Mouse (Mus musculus): ENCODE measurements around the gene AI661453.
A peak's percentile ranks its signal among the peaks of the same experiment; 100 is the strongest.
"Not testable (repeated sequence)": the region's sequence is repeated elsewhere in the genome, so short reads cannot be mapped to it uniquely, and the experiment has no call there.

AI661453 gene

DNA sequence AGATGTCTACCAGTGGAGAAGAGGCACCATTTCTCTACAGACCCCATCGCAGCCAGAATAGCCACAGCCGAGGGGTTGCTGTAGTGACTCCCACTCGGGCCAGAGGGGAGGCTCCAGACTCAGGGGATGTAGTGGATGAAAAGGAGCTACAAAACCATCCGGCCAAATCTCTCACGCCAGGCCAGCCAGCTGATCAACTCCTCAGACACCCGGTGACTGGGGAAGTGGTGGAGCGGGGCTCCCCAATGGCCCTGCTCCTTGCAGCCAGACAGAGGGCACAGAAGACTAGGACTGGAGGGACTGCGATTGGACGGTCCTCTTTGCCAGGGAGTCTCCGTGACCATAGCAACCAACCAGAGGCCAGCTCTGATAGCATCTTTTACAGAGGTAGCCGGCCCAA lies 31.2 kb downstream of the AI661453 start:
- no peak for DNase-seq (ENCODE audit: low read depth)

DNA sequence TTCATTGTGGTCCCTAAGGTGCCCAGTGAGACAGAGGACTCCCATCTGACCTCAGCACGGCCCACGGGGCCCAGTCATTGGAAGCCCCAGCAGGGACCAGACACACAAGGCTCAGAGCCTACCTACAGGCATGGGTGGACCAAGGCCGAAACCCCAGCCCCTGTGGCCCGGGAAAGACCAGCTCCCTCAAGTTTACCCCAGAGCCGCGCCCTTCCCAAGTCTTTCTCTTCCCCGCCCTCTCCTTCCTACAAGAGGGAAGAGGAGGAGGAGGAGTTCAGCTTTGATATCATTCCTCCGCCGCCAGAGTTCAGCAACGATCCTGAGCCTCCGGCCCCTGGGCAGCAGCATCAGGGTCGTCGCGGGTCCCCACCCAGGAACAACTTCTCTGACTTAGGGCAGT lies 31.6 kb downstream of the AI661453 start:
- no peak for DNase-seq (ENCODE audit: low read depth)

DNA sequence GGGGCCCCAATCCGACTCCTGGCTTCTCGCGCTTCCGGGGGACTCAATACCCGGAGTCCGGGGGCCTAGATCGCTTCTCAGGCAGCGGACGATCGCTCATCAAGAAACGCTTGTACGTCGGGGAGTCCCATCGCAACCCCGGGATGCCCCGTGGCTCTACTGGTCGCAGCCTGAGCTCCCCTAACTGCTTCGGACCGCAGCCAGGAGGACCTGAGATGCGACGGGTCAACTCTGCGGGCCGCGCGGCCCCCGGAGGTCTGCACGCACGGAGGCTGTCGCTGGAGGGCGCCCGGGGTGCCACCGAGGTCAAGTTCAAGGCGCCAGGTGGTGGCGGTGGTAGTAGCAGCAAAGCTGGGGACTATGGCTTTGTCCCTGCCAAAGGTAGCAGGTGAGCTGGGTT lies 32.1 kb downstream of the AI661453 start:
- no peak for DNase-seq (ENCODE audit: low read depth)

DNA sequence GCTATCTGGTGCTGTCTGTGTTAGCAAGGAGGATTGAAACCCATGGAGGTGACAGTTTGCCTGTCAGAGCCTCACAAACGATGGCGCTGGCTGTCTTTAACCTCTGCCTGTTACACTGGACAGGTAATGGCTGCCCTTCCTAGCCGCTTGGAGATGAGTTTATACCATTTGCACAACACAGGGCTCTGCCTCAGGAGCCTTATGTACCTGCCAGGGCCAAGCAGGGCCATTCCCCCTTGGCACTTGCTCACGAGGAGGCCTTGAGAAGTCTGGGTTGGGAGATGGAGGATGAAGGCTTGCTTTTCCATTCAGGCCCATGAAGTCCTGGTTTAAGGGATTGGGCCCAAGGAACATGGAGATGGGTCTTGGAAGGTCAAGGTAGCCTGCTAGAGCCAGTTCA lies 33.2 kb downstream of the AI661453 start:
- no peak for DNase-seq (ENCODE audit: low read depth)

DNA sequence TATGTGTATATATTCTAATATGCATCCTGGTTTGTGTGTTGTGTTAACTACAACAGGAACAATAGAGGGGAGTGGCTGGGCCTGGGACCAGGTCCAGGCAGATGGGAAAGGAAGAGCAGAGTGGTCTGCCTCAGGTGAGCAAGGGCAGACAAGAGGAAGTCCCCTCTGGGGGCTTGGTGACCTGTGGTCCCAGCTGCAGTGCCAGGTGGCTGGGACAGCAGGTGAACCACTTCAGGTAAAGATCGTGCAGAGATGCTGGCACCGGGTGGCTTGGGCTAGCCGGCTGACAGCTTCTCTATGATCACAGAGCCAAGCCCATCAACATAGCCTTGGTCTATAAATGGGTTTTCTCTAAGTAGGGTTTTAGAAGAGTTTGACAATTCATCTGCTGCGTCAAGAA lies 33.7 kb downstream of the AI661453 start:
- DNase-seq (ENCODE audit: low read depth): no peak

DNA sequence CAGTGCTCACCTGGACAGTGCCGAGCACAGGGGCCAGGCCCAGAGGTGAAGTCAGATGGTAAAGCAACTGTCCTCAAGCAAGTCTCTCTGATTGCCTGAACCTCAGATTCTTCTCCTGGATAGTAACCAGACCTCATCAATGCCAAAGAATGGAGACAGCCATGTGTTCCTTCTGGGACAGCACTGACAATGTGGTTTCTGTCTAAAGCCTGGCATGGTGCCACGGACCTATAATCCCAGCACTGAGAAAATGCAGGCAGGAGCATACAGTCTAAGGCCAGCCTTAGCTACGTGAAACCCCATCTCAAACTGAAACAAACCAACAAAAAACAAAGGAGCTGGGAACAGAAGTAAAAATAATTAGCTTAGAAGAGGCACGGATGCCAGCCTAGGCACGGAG lies 34.3 kb downstream of the AI661453 start:
- no peak for DNase-seq (ENCODE audit: low read depth)

DNA sequence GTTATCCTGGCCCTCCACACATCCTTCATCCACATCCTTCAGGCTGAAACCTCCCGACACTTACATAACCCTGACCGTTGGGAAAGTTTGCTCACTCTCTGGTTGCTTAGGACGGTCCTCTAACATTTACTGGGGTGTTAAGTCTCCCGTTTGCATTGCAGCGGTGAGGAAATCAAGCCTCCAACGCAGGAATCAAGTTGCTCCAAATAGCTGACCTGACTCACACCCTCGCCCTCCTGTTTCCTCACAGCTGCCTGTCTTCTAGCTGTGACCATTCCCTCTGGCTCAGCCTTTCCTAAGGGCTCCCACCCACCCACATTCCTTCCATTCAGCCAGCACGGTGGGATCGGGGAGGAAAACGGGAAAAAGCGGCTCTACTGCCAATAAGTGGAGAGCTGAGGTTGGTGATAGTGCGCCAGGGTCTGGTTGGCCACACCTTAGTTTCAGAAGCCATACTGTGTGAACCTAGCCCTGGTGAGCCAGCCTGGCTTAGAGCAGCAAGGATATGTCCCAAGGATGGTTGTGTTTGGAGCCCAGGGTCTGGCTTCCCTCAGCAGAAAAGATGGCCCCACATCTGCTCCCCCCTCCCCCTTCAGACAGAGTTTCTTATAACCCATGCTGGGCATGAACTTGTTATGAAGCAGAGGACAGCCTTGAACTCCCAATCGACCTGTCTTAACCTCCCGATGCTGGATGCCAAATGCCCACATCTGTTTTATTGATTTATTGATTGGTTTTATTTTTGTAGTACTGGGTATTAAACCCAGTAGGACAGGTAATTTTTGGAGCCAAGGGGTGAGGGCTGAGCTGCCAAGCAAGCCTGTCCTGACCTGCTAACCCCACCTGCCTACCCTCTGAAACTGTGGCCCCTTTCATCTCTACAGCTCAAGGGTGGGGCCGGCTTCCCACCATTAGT lies 36.3 kb downstream of the AI661453 start:
- DNase-seq (ENCODE audit: low read depth): no peak

DNA sequence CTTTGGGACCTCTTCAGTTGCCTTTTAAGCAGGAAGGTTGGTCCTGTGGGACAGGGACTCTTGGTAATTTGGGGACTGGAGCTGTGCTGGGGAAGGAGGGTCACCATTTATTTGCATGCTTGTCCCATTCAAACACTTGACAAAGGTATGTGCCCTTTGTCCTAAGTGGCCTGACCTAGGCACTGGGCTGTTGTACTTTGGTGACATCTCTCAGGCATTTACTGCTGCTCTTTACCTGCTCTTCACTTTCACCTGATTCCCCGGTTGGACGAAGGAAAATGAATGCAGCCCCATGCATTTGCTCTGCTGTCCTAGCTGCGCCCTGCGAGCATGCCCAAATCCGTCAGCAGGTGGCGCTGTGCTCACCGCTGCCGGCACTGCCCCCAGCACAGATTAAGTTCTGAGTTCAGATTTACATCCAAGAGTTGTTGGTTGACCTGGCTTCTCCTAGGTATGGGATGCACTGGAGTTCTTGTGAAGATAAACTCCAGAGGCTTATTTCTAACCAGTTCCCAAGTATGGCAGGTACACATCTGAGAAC lies 37.1 kb downstream of the AI661453 start:
- peak; percentile 35 for DNase-seq (ENCODE audit: low read depth)

DNA sequence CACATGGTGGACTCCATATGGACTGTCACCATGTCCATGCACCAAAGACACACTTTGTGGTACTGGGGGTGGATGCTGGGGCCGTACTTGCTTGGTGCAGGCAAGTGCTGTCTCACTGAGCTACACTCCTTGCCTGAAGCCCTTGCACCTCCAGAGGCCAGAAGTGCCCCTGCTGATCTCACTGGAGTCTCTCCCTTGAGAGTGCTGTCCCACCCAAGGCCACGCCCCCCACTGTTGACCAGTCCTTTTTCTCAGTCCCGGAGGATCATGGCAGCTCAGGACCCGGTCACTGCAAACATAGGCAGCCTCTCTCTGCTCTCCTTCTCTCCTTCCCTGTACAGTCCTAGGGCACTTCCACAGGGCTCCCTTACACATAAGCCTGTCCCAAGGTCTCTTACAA lies 37.8 kb downstream of the AI661453 start:
- no peak for DNase-seq (ENCODE audit: low read depth)

DNA sequence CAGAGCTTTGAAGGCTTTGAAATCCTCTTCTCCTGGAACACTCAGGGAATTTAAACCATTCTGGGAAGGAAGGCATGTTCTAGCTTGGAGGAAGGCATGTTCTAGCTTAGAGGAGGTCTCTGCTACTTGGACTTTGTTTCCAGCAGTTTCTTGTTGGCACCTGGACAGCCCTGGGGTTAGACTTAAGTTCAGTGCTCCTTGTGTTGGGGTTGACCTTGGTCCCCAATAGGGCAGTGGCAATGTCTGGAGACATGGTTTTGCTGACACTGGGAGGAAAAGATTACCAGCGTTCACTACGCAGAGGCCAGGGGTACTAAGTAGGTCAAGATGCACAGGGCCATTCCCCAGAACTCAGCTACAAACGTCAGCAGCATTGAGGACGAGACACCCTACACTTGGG lies 38.8 kb downstream of the AI661453 start:
- no peak for DNase-seq (ENCODE audit: low read depth)

DNA sequence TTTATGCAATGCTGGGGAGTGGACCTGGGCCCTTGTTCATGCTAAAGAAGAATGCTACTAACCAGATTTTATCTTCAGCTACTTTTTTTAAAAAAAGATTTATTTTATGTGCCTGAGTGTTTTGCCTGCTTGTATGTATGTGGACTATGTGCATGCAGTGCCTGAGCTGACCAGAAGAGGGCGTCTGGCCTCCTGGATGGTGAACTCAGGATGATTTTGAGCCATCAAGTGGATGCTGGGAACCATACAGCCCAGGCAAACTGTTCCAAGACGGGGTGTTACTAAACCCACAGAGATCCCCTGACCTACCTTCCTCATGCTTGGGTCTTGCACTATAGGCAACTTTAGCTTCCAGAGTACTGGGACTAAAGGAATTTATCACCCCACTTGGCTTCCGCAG lies 39.3 kb downstream of the AI661453 start:
- DNase-seq (ENCODE audit: low read depth): peak; percentile 40

DNA sequence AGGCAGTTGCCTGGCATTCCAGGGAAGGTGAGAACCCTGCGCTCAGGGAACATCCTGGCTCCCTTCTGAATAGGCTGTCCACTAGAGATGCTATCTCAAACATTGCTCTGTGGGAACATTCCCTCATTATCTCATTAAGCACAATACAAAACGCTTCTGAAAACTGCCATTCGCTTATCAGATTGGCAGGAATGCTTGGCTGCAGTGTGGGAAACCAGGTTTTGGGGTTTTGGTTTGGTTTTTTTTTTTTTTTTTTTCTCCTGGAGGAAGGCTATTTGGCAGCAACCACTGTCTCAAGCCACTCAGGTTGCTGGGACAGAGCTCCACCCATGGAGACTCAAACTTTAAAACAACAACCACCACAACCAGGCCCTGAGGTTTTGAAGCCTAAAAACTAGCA lies 43.5 kb downstream of the AI661453 start:
- no peak for DNase-seq (ENCODE audit: low read depth)

DNA sequence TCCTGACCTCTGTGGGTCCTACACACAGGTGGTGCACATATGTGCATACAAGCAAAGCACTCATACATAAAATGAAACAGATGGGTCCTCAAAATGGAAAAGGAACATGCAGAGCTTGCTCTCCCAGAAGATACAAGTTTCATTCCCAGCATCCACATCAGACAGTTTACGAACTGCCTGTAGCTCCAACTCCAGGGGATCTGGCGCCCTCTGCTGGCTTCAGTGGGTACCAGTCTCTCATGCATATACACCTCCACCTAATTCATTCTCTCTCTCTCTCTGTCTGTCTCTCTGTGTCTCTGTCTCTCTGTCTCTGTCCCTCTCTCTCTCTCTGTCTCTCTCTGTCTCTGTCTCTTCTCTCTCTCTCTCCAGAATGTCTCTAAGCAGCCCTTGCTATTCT lies 46.0 kb downstream of the AI661453 start:
- peak; percentile 67 for DNase-seq (ENCODE audit: low read depth)

DNA sequence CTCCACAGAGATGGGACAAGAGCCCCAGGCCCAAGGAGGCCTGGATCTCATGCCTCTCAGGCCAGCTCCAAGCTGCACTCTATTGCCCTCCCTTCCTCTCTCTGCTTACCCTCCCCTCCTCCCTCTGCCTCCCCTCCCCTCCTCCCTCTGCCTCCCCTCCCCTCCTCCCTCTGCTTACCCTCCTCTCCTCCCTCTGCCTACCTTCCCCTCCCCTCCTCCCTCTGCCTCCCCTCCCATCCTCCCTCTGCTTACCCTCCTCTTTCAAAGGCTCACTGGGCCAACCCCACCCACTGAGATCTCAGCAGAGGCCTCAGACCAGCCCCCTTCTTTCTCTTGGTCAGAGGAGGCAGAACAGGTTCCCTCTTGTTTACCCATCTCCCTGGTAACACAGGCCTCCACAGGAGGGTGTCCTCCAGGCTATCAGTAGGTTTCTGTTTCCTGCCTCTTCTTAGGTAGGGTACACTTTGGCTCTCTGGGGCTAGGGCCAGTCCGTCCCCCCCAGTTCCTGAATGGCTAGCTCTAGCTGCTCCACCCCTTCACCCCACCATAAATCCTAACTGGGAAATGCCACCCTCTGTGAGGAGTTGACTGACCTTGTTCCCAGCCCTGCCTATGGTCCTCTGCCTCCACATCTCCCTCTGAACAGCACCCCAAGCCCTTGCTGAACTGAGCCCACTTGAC lies 48.0 kb downstream of the AI661453 start:
- no peak for DNase-seq (ENCODE audit: low read depth)

DNA sequence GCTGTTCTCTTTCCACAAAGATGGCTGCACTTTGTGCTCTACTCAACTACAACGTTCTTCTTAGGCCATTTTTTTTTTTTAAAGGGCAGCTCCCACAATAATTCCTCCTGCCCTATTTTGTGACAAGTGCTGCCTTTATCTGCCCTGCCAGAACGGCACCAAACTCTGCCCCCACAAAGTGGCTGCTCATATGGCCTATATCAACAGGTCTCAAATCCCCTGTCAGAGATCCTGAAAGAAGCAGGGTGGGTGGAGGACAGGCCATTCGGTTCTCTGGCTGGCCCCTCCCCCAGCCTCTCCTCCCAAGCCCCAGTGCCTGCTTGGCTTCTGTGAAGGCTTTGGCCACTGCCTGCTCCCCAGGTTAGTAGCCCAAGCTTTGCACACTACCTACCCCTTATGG lies 48.6 kb downstream of the AI661453 start:
- no peak for DNase-seq (ENCODE audit: low read depth)

DNA sequence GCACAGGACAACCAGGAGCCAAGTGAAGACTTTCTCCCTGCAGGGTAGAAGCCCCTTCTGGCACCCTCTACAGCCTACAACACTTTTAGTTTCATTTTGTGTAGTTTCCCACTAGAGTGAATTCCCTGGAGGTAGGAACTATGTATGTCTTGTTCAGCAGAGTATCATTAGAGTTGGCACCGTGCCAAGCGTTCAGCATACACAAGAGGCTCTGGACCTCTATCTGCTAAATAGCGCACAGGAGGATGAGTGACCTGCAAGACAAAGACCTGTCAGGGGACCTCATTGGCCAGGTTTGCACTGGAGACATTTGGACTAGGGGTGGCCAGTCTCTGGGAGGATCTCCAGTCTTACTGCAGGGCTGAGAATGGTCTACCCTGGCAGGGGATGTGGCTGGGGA lies 49.4 kb downstream of the AI661453 start:
- no peak for DNase-seq (ENCODE audit: low read depth)

DNA sequence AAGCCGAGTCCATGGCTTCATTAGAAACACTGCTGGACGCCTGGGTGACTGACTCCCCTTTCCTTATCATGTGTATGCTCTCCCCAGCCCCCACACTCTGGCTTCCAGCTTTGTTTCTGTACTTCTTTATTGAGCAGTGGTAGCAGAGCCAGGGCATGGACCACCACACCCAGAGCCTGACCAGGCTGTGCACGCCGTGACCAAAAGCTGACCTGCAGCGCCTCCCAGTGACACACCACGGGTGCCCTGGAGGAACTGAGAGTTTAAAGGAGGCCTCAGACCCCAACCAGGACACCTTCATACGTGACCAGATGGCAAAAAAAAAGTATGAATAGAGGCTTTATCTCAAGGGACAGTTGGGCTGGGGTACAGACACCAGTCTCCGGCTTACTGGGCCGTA lies 54.4 kb downstream of the AI661453 start:
- DNase-seq (ENCODE audit: low read depth): no peak

DNA sequence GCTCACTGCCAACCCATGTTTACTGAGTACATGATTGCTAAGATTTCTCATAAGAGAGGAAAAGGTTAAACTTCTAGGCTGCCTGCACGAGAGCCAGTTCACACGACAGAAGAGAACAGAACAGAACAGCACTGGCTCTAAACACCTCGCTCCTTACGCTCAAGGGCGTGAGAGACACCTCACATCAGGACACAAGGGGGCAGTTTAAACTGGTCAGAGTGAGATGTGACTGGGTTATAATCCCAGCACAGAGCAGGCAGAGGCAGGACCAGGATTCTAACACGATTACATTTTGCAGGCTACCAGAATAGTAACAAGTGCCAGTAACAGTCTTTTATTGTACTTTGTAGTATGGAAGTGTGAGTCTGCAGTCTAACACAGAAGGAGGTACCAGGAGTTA lies 56.3 kb downstream of the AI661453 start:
- no peak for DNase-seq (ENCODE audit: low read depth)

DNA sequence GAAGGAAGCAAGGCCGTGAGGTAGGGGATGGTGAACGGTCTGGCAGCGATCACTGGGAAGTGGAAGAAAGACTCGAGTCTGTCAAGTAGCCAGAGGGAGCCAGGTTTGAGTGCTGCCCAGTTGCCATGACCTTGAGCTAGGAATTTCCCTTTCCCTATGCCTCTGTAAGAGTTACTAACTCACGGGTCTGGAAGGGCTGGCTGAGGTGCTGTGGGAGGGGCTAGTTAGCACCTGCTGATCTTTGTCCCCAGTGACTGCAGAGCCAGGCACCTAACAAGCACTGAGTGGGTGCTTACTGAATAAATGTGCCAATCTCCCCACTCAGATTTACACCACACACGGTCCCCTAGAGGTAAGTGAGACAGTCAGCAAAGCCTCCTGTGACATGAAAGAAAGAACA lies 57.2 kb downstream of the AI661453 start:
- no peak for DNase-seq (ENCODE audit: low read depth)

DNA sequence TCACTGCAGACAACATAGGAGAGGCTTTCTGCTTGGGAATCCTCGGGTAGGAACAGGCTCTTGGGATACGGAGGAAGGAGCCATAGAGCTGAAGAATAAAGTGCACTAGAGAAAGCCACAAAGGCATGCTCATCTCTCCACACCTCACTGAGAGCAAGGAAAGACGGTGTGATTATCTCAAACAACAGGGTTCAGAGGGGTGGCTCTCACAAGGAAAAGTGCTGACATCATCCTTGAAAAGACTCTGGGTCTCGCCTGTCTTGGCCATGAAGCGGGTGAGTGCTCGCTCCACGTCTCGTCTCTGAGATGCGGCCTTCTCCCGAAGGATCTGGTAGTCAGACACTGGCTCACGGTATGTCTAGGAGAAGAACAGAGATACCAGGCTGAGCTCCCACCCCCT lies 57.7 kb downstream of the AI661453 start:
- DNase-seq (ENCODE audit: low read depth): no peak

DNA sequence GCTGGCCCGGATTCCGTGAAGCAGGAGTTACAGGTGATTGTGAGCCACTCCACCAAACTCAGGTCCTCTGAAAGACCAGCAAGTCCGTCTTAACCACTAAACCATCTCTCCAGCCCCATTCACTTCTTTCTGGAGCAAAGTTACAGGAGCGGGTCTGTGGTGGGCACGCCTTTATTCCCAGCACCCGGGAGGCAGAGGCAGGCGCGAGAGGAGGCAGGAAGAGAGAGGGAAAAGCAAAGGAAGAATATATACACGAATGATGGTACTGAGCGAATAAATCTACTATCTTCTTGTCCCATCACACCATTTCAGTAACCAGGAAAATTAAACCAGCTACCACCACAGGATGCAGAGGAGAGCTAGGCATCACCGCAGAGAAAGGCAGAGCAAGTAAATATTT lies 65.1 kb downstream of the AI661453 start:
- DNase-seq (ENCODE audit: low read depth): no peak

DNA sequence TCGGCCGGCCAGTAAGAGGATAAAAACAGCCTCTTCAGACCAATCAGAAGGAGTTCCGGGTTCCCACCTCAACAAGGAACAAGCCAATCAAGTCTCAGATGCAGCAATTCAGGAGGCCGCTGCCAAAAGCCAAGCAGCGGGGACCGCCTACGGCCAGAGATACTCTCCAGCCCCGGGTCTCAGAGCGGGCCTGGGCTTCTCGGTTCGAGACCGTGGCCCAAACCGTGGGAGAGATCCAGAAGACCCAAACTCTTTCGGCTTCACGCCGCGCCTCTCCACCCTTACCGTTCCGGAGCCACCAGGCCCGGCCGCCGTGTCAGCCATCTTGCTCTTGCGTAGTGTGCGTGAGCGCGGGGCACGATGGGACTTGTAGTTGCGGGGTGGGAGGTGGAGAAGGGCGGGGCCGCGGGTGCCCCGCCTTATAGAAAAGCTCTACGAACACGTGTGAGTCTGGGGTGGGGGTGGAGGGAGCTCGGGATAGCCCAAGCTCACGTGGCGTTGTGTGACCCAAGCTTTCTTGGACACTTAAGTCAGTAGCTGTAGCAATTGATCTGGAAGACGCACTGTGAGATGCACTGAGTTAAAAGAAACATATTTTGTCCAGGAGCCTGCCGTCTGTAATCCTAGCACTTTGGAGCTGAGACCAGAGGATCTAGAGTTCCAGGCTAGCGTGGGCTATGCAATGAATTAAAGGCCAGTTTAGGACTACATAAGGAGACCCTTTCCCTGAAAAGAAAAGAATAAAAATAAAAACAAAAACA lies 65.7 kb downstream of the AI661453 start, which contains the start of gene Taf8:
TSS of gene Taf8 (minus strand) at position 347 of the 761 bp plus-strand sequence.
- peak; percentile 88 for DNase-seq (ENCODE audit: low read depth)

DNA sequence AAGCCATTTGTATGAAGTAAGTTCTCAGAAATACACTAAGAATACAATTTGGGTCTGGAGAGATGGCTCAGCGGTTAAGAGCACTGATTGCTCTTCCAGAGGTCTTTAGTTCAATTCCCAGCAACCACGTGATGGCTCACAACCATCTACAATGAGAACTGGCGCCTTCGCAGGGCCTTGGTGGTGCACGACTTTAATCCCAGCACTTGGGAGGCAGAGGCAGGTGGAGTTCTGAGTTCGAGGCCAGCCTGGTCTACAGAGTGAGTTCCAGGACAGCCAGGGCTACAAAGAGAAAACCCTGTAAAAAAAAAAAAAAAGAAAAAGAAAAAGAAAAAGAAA lies 66.3 kb downstream of the AI661453 start:
- DNase-seq (ENCODE audit: low read depth): not testable (repeated sequence)
